Mouse (Mus musculus) neural tube, embryonic 12.5 days (tissue): ENCODE measurements around the gene 1810009A15Rik. TPM values are rescaled to one million over a fixed set of nuclear protein-coding genes. Genes with fewer than 3 reads are reported as not detected.
"Not testable (repeated sequence)": the region's sequence is repeated elsewhere in the genome, so short reads cannot be mapped to it uniquely, and the experiment has no call there.

Experiments
- ATAC-seq: fragments of 200-750 bp; cut with Nextera tagmentation; 2 replicates; pipeline ENCODE4 v1.8.0; 2017; ENCODE audit warnings: low read depth, mild to moderate bottlenecking, moderate TSS enrichment, moderate library complexity; ENCODE audit not compliant: low FRiP score
- H3K27ac ChIP-seq: fragments of 300-500 bp; sonication (generic); 2 replicates; pipeline ENCODE4 v1.5.1; 2016
- H3K27me3 ChIP-seq: fragments of 300-500 bp; sonication (generic); replicated peaks from 2 replicates; pipeline ENCODE4 v1.6.1; 2016; ENCODE audit warnings: mild to moderate bottlenecking
- H3K36me3 ChIP-seq: fragments of 300-500 bp; sonication (generic); 2 replicates; pipeline ENCODE4 v1.6.1; 2016; ENCODE audit warnings: mild to moderate bottlenecking
- H3K4me1 ChIP-seq: fragments of 300-500 bp; sonication (generic); 2 replicates; pipeline ENCODE4 v1.6.1; 2016
- H3K4me2 ChIP-seq: fragments of 300-500 bp; sonication (generic); replicated peaks from 2 replicates; pipeline ENCODE4 v1.6.1; 2016; ENCODE audit warnings: mild to moderate bottlenecking
- H3K4me3 ChIP-seq: fragments of 300-500 bp; sonication (generic); 2 replicates; pipeline ENCODE4 v1.5.1; 2016
- H3K9ac ChIP-seq: fragments of 300-500 bp; sonication (generic); 2 replicates; pipeline ENCODE4 v1.6.1; 2016; ENCODE audit warnings: mild to moderate bottlenecking
- H3K9me3 ChIP-seq: fragments of 300-500 bp; sonication (generic); 2 replicates; pipeline ENCODE4 v1.6.1; 2016; ENCODE audit warnings: mild to moderate bottlenecking
- WGBS: fragments of 180-500 bp; shearing (Covaris S2); methylation state at CpG from one replicate; pipeline ENCODE4 v1.1.7; 2016; 5-methylcytosine and 5-hydroxymethylcytosine counted together
- polyA plus RNA-seq: library from polyadenylated mRNA; unstranded; fragments of >200 nt; fragmentation: Nextera tagmentation; extraction: Ambion mirVana; gene quantifications from 2 replicates; pipeline ENCODE4 v1.2.1, GENCODE M21; 2016

1810009A15Rik gene
- polyA plus RNA-seq, 1 experiment from 2014 or later, result 82.0 TPM

DNA sequence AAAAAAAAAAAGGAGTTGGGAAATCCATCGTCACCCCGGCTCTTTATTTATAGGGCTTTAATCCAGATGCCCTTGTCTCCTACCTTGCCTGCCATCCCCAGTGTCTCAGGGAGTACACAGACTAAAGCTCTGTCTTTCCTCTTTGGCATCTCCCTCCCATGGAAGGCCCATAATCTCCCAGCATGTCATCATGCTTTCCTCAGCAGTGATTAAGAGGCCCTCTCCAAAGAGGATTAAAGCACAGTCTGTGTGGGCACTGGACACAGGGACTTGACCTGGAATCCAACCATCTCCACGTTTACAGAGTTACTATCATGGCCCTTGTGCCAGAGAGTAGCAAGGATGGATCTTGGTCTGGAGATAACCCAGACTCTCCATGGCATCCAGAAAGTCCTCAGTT, 5.0 kb upstream of the 1810009A15Rik start, which contains the start of the genes Lbhd1 and Gm49403:
Gene Lbhd1, plus strand, starts transcription at position 117 of the 400 bp plus-strand sequence.
Gene Gm49403, plus strand, starts transcription at position 315 of the 400 bp plus-strand sequence.
- ATAC-seq, result no peak
- H3K4me3 ChIP-seq, result no peak within 1 kb of the TSS
- H3K36me3 ChIP-seq, result no peaks in the 10 kb centered on the region
- WGBS, result 73% methylated on average over 3 of the region's 3 CpGs
- no peaks in the 10 kb centered on the region for H3K9me3 ChIP-seq
- H3K27ac ChIP-seq, result no peak within 1 kb of the TSS
- peaks cover 17% of the 10 kb centered on the region for H3K4me1 ChIP-seq
- H3K9ac ChIP-seq, result no peak within 1 kb of the TSS
- H3K27me3 ChIP-seq, result no peaks in the 10 kb centered on the region
- no peak within 1 kb of the TSS for H3K4me2 ChIP-seq

DNA sequence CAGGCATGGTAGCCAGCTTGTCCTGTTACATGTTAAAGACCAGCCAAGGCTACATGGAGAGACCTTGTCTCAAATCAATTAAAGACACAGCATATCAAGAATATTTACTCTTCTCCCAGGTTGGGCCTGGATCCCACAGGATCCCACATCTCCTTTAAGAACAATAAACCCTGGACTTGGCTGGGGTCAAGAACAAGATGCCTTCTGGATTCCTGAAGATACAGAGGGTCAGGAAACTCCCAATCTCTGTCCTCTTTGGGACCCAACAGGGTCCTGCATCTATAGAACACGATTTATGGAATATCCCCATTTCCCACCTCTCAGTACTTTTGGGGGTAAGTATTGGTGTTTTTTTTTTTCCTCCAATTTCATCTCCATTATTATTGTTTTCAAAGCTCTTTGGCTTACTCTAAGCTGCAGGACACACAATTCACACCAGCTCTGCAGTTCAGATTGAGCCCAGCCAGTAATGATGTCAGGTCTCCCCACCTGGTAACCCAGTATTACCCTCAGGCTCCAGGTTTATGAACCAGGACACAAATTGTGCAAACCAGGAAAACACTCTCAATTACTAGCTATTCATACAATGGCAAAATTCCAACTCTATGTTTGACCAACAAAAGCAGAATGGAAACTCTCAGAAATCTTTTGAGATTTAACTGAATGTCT, 1.6 kb upstream of the 1810009A15Rik start:
- no peaks in the 10 kb centered on the region for H3K9me3 ChIP-seq
- H3K4me3 ChIP-seq, result no peak overlapping the region
- WGBS, result 54% methylated on average over 1 of the region's 1 CpGs
- peak overlapping the region; percentile 79 for H3K4me2 ChIP-seq
- no peaks in the 10 kb centered on the region for H3K27me3 ChIP-seq
- H3K4me1 ChIP-seq, result peaks cover 12% of the 10 kb centered on the region
- H3K27ac ChIP-seq, result no peak overlapping the region
- peaks cover 11% of the 10 kb centered on the region for H3K36me3 ChIP-seq
- no peak for ATAC-seq
- H3K9ac ChIP-seq, result no peak overlapping the region

DNA sequence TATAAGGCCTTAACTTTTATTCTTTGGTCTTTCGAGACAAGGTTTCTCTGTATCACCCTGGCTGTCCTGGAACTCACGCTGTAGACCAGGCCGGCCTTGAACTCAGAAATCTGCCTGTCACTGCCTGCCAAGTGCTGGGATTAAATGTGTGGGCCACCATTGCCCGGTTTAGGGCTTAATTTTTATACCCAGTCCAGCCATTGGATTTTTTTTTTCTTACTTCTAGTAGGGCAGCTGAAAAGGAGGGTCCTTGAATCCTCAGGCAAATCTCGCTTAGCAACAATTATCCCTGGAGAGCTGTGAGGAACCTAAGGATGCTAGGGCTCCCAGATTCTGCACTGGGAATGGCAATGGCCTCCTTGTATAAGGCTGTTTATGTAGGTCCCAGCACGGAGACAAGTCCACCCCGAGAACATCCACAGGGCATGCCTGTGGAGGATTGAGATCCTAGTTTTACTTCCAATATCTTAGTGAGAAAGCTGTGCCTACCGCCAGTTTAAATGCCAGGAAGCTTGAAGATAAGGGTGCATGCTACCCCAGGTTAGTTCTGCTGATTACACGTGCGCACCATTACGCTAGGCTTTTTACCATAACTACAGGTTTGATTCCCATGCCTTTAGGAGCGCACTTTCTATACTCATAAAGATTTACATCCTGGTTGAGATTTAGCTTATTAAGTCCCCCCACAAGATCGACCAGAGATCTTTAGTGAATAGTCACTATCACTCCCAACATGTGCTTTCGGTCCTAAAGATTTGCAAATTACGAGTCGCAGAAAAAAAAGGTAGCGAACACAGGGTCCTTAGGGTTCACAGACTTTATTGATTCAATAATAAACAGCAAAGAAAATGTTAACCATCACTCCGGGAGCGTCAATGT, 829 bp upstream of the 1810009A15Rik start:
- 13% methylated on average over 19 of the region's 19 CpGs for WGBS
- Histone ChIP-seq H3K9me3 (no peaks in the 10 kb centered on the region), H3K4me2 (peak overlapping the region; percentile 79), H3K4me1 (peaks cover 12% of the 10 kb centered on the region), H3K4me3 (peak overlapping the region; percentile 57), H3K27me3 (no peaks in the 10 kb centered on the region), H3K36me3 (peaks cover 11% of the 10 kb centered on the region), H3K27ac (peak overlapping the region; percentile 12; the same call in 1 of the 2 replicates), H3K9ac (peak overlapping the region; percentile 75)
- ATAC-seq, result no peak; the same call in 1 of the 2 replicates

DNA sequence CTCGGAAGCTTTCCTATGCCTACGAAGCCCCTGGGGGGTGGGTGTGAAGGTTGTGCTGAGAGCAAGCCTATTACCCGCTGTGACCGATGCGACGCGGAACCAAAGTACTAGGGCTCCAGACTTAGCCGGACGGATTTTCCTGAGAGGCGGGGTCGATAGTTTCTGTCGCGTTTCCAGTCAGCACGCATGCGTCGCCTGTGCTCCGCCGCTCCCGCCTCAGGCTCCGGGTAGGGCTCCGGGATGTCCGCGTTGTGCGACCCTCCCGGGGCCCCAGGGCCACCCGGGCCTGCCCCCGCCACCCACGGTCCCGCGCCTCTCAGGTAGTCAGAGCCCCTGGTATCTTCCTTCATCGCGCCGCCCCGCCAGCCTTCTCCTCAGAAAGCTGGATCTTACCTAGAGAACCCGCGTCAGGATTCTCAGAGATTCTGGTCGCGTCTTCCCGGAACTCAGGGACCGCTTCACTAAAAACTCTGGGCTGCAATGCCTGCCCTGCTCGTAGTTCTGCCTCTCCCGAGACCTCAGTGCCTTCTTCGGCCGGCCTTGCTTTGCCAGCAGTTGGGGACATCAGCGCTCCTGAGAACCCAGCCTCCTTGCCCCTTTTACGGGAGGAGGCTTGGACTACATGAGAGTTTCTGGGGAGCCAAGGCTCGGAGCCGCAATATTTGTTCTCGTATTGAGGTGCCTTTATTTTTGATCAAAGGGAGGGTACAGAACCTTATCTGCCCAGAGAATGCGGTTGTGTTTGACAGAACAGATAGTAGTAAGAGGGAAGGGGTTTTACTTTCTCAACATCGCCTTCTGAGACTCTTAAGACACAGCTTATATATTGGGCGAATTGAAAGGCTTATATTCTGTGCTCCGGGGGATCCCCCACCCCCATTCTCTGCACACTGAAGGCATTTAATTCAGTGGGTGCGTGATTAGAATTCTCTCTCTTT, 4.4 kb downstream of the 1810009A15Rik start, which contains the start of gene Ints5:
Gene Ints5, plus strand, starts transcription at position 177 of the 938 bp plus-strand sequence.
- no peaks in the 10 kb centered on the region for H3K9me3 ChIP-seq
- WGBS, result 3% methylated on average over 54 of the region's 54 CpGs
- H3K36me3 ChIP-seq, result peaks cover 30% of the 10 kb centered on the region
- peak within 1 kb of the TSS; percentile 92 for H3K4me2 ChIP-seq
- H3K27me3 ChIP-seq, result no peaks in the 10 kb centered on the region
- ATAC-seq, result peak; percentile 34
- H3K9ac ChIP-seq, result peak within 1 kb of the TSS; percentile 81
- peak within 1 kb of the TSS; percentile 73 for H3K4me3 ChIP-seq
- H3K4me1 ChIP-seq, result peaks cover 32% of the 10 kb centered on the region
- peak within 1 kb of the TSS; percentile 61 for H3K27ac ChIP-seq

DNA sequence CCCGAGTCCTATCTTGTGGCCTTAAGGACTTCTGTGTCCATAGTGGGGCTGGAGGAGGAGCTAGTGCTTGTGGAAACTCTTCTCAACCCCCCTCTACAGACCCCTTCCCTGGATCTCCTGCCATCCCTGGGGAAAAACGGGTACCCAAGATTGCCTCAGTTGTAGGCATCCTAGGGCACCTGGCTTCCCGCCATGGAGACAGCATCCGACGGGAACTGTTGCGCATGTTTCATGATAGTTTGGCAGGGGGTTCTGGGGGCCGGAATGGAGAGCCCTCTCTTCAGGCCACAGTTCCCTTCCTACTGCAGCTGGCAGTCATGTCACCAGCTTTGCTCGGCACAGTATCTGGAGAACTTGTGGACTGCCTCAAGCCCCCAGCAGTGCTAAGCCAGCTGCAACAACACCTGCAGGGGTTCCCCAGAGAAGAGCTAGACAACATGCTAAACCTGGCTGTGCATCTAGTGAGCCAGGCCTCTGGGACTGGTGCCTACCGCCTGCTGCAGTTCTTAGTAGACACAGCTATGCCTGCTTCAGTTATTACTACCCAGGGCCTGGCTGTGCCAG, 6.8 kb downstream of the 1810009A15Rik start:
- Histone ChIP-seq H3K27ac (no peak overlapping the region), H3K9me3 (no peaks in the 10 kb centered on the region), H3K27me3 (no peaks in the 10 kb centered on the region), H3K36me3 (peaks cover 27% of the 10 kb centered on the region), H3K4me3 (no peak overlapping the region), H3K4me1 (peaks cover 34% of the 10 kb centered on the region), H3K9ac (no peak overlapping the region), H3K4me2 (no peak overlapping the region)
- 93% methylated on average over 9 of the region's 9 CpGs for WGBS
- ATAC-seq, result no peak

DNA sequence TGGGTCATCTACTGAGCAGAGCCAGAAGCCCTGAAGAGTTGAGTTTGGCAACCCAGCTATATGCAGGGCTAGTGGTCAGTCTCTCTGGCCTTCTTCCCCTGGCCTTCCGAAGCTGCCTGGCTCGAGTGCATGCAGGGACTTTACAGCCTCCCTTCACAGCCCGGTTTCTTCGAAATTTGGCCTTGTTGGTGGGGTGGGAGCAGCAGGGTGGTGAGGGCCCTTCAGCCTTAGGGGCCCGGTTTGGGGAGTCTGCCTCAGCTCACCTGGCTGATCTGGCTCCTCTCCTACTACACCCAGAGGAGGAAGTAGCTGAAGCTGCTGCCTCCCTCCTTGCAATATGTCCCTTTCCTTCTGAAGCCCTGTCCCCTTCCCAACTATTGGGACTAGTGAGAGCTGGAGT, 7.6 kb downstream of the 1810009A15Rik start:
- H3K4me1 ChIP-seq, result peaks cover 34% of the 10 kb centered on the region
- H3K36me3 ChIP-seq, result peaks cover 20% of the 10 kb centered on the region
- not testable (repeated sequence) for ATAC-seq, H3K27ac ChIP-seq, H3K4me3 ChIP-seq, H3K27me3 ChIP-seq, H3K9me3 ChIP-seq, H3K9ac ChIP-seq
- H3K4me2 ChIP-seq, result peak overlapping the region; percentile 86
- WGBS, result 88% methylated on average over 5 of the region's 5 CpGs

DNA sequence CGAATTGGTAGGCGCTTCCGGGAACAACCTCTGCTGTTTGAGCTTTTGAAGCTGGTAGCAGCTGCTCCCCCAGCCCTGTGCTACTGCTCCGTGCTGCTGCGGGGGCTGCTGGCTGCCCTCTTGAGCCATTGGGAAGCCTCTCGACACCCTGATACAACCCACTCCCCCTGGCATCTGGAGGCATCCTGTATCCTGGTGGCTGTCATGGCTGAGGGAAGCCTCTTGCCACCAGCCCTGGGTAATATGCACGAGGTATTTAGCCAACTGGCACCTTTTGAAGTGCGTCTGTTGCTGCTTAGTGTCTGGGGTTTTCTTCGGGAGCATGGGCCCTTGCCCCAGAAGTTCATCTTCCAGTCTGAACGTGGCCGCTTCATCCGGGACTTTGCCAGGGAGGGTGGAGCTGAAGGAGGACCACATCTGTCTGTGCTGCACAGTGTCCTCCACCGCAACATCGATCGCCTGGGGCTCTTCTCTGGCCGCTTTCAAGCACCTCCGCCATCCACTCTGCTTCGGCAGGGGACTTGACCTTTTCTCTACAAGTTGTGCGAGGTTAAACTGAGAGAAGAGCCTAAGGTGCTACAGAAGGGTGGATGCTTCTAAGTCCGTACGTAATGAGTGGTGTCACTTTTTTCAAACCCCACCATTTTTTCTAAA, 8.7 kb downstream of the 1810009A15Rik start:
- peak overlapping the region; percentile 94 for H3K4me3 ChIP-seq
- H3K36me3 ChIP-seq, result peaks cover 26% of the 10 kb centered on the region
- peak overlapping the region; percentile 86 for H3K4me2 ChIP-seq
- peak overlapping the region; percentile 59 for H3K9ac ChIP-seq
- H3K27ac ChIP-seq, result peak overlapping the region; percentile 62
- H3K27me3 ChIP-seq, H3K9me3 ChIP-seq: not testable (repeated sequence)
- WGBS, result 25% methylated on average over 21 of the region's 21 CpGs
- ATAC-seq, result peak; percentile 71
- H3K4me1 ChIP-seq, result peaks cover 34% of the 10 kb centered on the region

DNA sequence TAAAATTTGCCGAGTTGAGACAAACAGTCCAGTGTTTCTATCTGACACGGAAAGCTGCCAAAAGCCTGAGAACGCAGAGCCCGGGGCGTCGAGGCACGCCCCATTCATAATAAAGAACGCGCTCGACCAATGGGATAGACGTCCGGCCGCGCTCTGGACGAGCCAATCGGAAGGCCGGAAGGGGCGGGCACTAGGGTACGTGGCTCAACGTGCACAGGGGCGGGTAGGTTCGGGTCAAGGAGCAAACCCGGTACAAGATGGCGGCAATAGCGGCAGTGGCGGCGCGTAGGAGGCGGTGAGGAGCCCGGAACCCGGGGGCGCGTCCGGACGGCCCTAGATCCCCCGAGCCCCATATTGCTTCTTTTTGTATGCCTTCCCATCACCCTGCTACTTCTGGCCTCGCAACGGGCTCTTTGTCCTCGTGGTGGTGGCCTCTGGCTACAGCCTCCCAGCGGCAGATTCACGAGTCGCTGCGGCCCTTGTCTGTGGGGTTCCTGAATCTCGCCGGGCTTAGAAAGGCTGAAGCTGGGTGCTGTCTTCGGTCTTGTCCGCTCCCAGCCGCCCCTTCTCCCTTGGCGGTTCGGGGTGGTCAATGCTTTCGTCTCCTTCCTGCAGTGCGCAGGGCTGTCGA, 9.3 kb downstream of the 1810009A15Rik start, which contains the start of gene Ganab:
Gene Ganab, plus strand, starts transcription at position 207 of the 631 bp plus-strand sequence.
- Histone ChIP-seq H3K9ac (peak within 1 kb of the TSS; percentile 93), H3K9me3 (no peaks in the 10 kb centered on the region), H3K27ac (peak within 1 kb of the TSS; percentile 62), H3K4me2 (peak within 1 kb of the TSS; percentile 86), H3K36me3 (peaks cover 30% of the 10 kb centered on the region), H3K4me3 (peak within 1 kb of the TSS; percentile 94), H3K27me3 (no peaks in the 10 kb centered on the region), H3K4me1 (peaks cover 34% of the 10 kb centered on the region)
- peak; percentile 99 for ATAC-seq
- WGBS, result under 1% methylated on average over 53 of the region's 53 CpGs

DNA sequence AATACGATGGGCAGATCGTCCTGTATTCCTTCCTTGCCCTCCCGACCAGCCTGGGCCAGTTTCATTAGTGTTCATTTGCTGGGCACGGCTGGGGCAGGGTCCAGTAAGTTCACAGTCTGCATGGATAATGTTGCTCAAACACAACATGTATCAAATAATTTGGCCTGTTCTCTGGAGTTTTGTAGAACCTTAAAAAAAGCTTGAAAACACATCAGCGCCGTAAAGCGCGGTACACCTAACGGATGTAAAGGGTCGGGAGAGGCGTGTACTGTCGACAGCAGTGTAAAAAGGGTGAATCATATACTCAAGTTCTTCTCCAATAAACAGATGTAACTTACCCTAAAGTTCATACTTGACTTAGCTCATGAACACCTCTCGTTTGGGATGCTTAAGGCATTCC, 9.9 kb downstream of the 1810009A15Rik start:
- no peak for ATAC-seq
- Histone ChIP-seq H3K27me3 (no peaks in the 10 kb centered on the region), H3K4me2 (peak overlapping the region; percentile 86), H3K4me1 (peaks cover 33% of the 10 kb centered on the region), H3K27ac (no peak overlapping the region), H3K4me3 (peak overlapping the region; percentile 94), H3K9me3 (no peaks in the 10 kb centered on the region), H3K9ac (peak overlapping the region; percentile 93), H3K36me3 (peaks cover 35% of the 10 kb centered on the region)
- 14% methylated on average over 13 of the region's 13 CpGs for WGBS

DNA sequence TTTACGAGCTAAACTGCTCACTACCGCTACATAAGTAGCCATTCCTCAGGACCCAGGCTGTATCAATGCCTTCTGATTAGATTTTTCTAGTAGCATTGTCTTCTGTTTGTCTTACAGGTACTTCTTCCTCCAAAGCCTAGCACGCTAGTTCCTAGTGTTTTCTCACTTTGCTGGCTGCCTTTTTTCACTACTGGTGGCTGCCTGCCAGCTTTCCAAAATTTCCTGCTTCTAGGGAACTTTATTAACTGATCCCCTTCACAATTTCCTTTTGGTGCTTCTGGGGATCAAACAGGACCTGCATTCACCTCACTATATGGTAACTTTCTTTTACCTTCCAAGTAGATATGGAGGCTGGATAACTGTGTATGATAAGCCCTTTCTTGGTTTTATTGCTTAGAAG, 10.4 kb downstream of the 1810009A15Rik start:
- Histone ChIP-seq H3K27ac (no peak overlapping the region), H3K4me1 (peaks cover 28% of the 10 kb centered on the region), H3K4me3 (peak overlapping the region; percentile 94), H3K9ac (peak overlapping the region; percentile 93; the same call in 1 of the 2 replicates), H3K9me3 (no peaks in the 10 kb centered on the region), H3K36me3 (peaks cover 40% of the 10 kb centered on the region), H3K27me3 (no peaks in the 10 kb centered on the region), H3K4me2 (peak overlapping the region; percentile 86)
- no peak for ATAC-seq
- WGBS, result 69% methylated on average over 3 of the region's 3 CpGs
